Mouse (Mus musculus) forebrain, embryonic 12.5 days (tissue): Measurements from ENCODE around the gene Me3. TPM values are rescaled to one million over a fixed set of nuclear protein-coding genes. Genes with fewer than 3 reads are reported as not detected.

Experiments
- ATAC-seq: fragments of 200-750 bp; cut with Nextera tagmentation; 2 replicates; pipeline ENCODE4 v1.8.0; 2017; ENCODE audit warnings: moderate TSS enrichment; ENCODE audit not compliant: low FRiP score
- H3K27ac ChIP-seq: fragments of 300-500 bp; sonication (generic); 2 replicates; pipeline ENCODE4 v1.5.1; 2016; ENCODE audit warnings: mild to moderate bottlenecking
- H3K27me3 ChIP-seq: fragments of 300-500 bp; sonication (generic); 2 replicates; pipeline ENCODE4 v1.6.1; 2016; ENCODE audit warnings: mild to moderate bottlenecking
- H3K36me3 ChIP-seq: fragments of 300-500 bp; sonication (generic); replicated peaks from 2 replicates; pipeline ENCODE4 v1.6.1; 2016; ENCODE audit warnings: mild to moderate bottlenecking
- H3K4me1 ChIP-seq: fragments of 300-500 bp; sonication (generic); 2 replicates; pipeline ENCODE4 v1.6.1; 2016
- H3K4me2 ChIP-seq: fragments of 300-500 bp; sonication (generic); 2 replicates; pipeline ENCODE4 v1.6.1; 2016; ENCODE audit warnings: mild to moderate bottlenecking, moderate library complexity
- H3K4me3 ChIP-seq: fragments of 300-500 bp; sonication (generic); replicated peaks from 2 replicates; pipeline ENCODE4 v1.5.1; 2016; ENCODE audit warnings: mild to moderate bottlenecking
- H3K9ac ChIP-seq: fragments of 300-500 bp; sonication (generic); 2 replicates; pipeline ENCODE4 v1.6.1; 2016; ENCODE audit warnings: mild to moderate bottlenecking
- H3K9me3 ChIP-seq: fragments of 300-500 bp; sonication (generic); 2 replicates; pipeline ENCODE4 v1.6.1; 2016
- WGBS: fragments of 180-500 bp; shearing (Covaris S2); methylation state at CpG from one replicate; pipeline ENCODE4 v1.1.7; 2016; 5-methylcytosine and 5-hydroxymethylcytosine counted together
- polyA plus RNA-seq: library from polyadenylated mRNA; unstranded; fragments of >200 nt; fragmentation: Nextera tagmentation; extraction: Ambion mirVana; gene quantifications from 2 replicates; pipeline ENCODE4 v1.2.1, GENCODE M21; 2016

The Me3 gene
- 0.97 and 1.2 TPM in 2 replicates for polyA plus RNA-seq

- H3K9ac ChIP-seq, result peak within 1 kb of the TSS; percentile 66
Measured at GRCm38 (mm10) chr7:89632342-89633251, at the start of gene Me3. Gene Me3 (plus strand): TSS chr7:89632392.

GRCm38 (mm10) chr7:89590039-89590438, 42.2 kb upstream of the Me3 start:
- H3K27ac ChIP-seq, result no peak overlapping the region
- no peaks in the 10 kb centered on the region for H3K27me3 ChIP-seq
- no peaks in the 10 kb centered on the region; the same call in 1 of the 2 replicates for H3K4me1 ChIP-seq
- no peak overlapping the region for H3K4me3 ChIP-seq
- ATAC-seq, result no peak
- H3K4me2 ChIP-seq, result no peak overlapping the region
- WGBS, result 81% methylated on average over 5 of the region's 5 CpGs
- H3K36me3 ChIP-seq, result no peaks in the 10 kb centered on the region
- H3K9ac ChIP-seq, result no peak overlapping the region
- H3K9me3 ChIP-seq, result no peaks in the 10 kb centered on the region

More at GRCm38 (mm10) chr7:89632342-89633251, at the start of gene Me3:
- no peaks in the 10 kb centered on the region for H3K9me3 ChIP-seq
- WGBS, result 4% methylated on average over 49 of the region's 49 CpGs
- H3K4me2 ChIP-seq, result peak within 1 kb of the TSS; percentile 96
- H3K27ac ChIP-seq, result no peak within 1 kb of the TSS
- no peaks in the 10 kb centered on the region for H3K36me3 ChIP-seq
- ATAC-seq, result peak; percentile 77
- peaks cover 22% of the 10 kb centered on the region for H3K4me1 ChIP-seq
- 0 out of 2 replicates have a peak, but pooled peaks cover 20% of the 10 kb centered on the region for H3K27me3 ChIP-seq
- H3K4me3 ChIP-seq, result peak within 1 kb of the TSS; percentile 68

GRCm38 (mm10) chr7:89590542-89591251, 41.5 kb upstream of the Me3 start:
- H3K36me3 ChIP-seq, result no peaks in the 10 kb centered on the region
- 0 out of 2 replicates have a peak, but pooled peaks have one; percentile 9 for ATAC-seq
- H3K4me1 ChIP-seq, result no peaks in the 10 kb centered on the region; the same call in 1 of the 2 replicates
- H3K27me3 ChIP-seq, result no peaks in the 10 kb centered on the region
- no peak overlapping the region for H3K27ac ChIP-seq
- H3K9me3 ChIP-seq, result no peaks in the 10 kb centered on the region
- H3K4me2 ChIP-seq, result no peak overlapping the region
- WGBS, result 78% methylated on average over 3 of the region's 3 CpGs
- H3K4me3 ChIP-seq, result no peak overlapping the region
- H3K9ac ChIP-seq, result no peak overlapping the region

GRCm38 (mm10) chr7:89595813-89596212, 36.4 kb upstream of the Me3 start:
- no peaks in the 10 kb centered on the region; the same call in 1 of the 2 replicates for H3K4me1 ChIP-seq
- no peak overlapping the region for H3K27ac ChIP-seq
- no peak for ATAC-seq
- H3K4me3 ChIP-seq, result no peak overlapping the region
- H3K4me2 ChIP-seq, result no peak overlapping the region
- 93% methylated on average over 2 of the region's 2 CpGs for WGBS
- H3K36me3 ChIP-seq, result no peaks in the 10 kb centered on the region
- H3K27me3 ChIP-seq, result no peaks in the 10 kb centered on the region
- no peaks in the 10 kb centered on the region for H3K9me3 ChIP-seq
- H3K9ac ChIP-seq, result no peak overlapping the region

- Histone ChIP-seq H3K27ac (no peak overlapping the region), H3K4me3 (no peak overlapping the region), H3K27me3 (no peaks in the 10 kb centered on the region), H3K9ac (no peak overlapping the region), H3K4me2 (no peak overlapping the region), H3K4me1 (no peaks in the 10 kb centered on the region), H3K9me3 (no peaks in the 10 kb centered on the region), H3K36me3 (no peaks in the 10 kb centered on the region)
- 79% methylated on average over 8 of the region's 8 CpGs for WGBS
- no peak for ATAC-seq
Measured at GRCm38 (mm10) chr7:89605589-89606536, 26.3 kb upstream of the Me3 start.

GRCm38 (mm10) chr7:89607329-89607728, 24.9 kb upstream of the Me3 start:
- ATAC-seq, result no peak
- Histone ChIP-seq H3K4me3 (no peak overlapping the region), H3K4me1 (no peaks in the 10 kb centered on the region)

GRCm38 (mm10) chr7:89611236-89611635, 21.0 kb upstream of the Me3 start:
- no peaks in the 10 kb centered on the region for H3K36me3 ChIP-seq
- ATAC-seq, result no peak
- WGBS, result 92% methylated on average over 7 of the region's 7 CpGs
- H3K4me2 ChIP-seq, result no peak overlapping the region
- H3K27ac ChIP-seq, result no peak overlapping the region
- H3K9ac ChIP-seq, result no peak overlapping the region
- no peaks in the 10 kb centered on the region for H3K4me1 ChIP-seq
- no peak overlapping the region for H3K4me3 ChIP-seq
- no peaks in the 10 kb centered on the region for H3K9me3 ChIP-seq
- no peaks in the 10 kb centered on the region for H3K27me3 ChIP-seq

More at GRCm38 (mm10) chr7:89607329-89607728, 24.9 kb upstream of the Me3 start:
- H3K36me3 ChIP-seq, result no peaks in the 10 kb centered on the region
- 94% methylated on average over 6 of the region's 6 CpGs for WGBS
- no peak overlapping the region for H3K9ac ChIP-seq
- H3K9me3 ChIP-seq, result no peaks in the 10 kb centered on the region
- H3K4me2 ChIP-seq, result no peak overlapping the region
- H3K27ac ChIP-seq, result no peak overlapping the region
- H3K27me3 ChIP-seq, result no peaks in the 10 kb centered on the region

GRCm38 (mm10) chr7:89616235-89616634, 16.0 kb upstream of the Me3 start:
- H3K27me3 ChIP-seq, result no peaks in the 10 kb centered on the region
- H3K4me3 ChIP-seq, result no peak overlapping the region
- no peaks in the 10 kb centered on the region for H3K4me1 ChIP-seq
- H3K4me2 ChIP-seq, result no peak overlapping the region
- H3K9ac ChIP-seq, result no peak overlapping the region
- no peaks in the 10 kb centered on the region for H3K36me3 ChIP-seq
- H3K27ac ChIP-seq, result no peak overlapping the region
- WGBS, result 91% methylated on average over 6 of the region's 6 CpGs
- ATAC-seq, result no peak
- no peaks in the 10 kb centered on the region for H3K9me3 ChIP-seq

GRCm38 (mm10) chr7:89623331-89623730, 8.9 kb upstream of the Me3 start:
- Histone ChIP-seq H3K9me3 (no peaks in the 10 kb centered on the region), H3K27me3 (no peaks in the 10 kb centered on the region), H3K36me3 (no peaks in the 10 kb centered on the region), H3K4me2 (no peak overlapping the region), H3K4me3 (no peak overlapping the region), H3K4me1 (peaks cover 12% of the 10 kb centered on the region), H3K27ac (no peak overlapping the region), H3K9ac (no peak overlapping the region)
- WGBS, result 86% methylated on average over 4 of the region's 4 CpGs
- no peak for ATAC-seq

GRCm38 (mm10) chr7:89627393-89627792, 4.8 kb upstream of the Me3 start:
- peaks cover 20% of the 10 kb centered on the region for H3K4me1 ChIP-seq
- H3K9me3 ChIP-seq, result no peaks in the 10 kb centered on the region
- ATAC-seq, result no peak
- H3K4me2 ChIP-seq, result no peak overlapping the region
- H3K27me3 ChIP-seq, result 0 out of 2 replicates have a peak, but pooled peaks cover 17% of the 10 kb centered on the region
- H3K9ac ChIP-seq, result no peak overlapping the region
- H3K4me3 ChIP-seq, result no peak overlapping the region
- H3K27ac ChIP-seq, result 0 out of 2 replicates have a peak overlapping the region, but pooled peaks have one; percentile 50
- H3K36me3 ChIP-seq, result no peaks in the 10 kb centered on the region

GRCm38 (mm10) chr7:89628006-89628405, 4.2 kb upstream of the Me3 start:
- ATAC-seq, result no peak

More at GRCm38 (mm10) chr7:89628006-89628405, 4.2 kb upstream of the Me3 start:
- H3K9me3 ChIP-seq, result no peaks in the 10 kb centered on the region
- no peak overlapping the region for H3K9ac ChIP-seq
- no peaks in the 10 kb centered on the region for H3K36me3 ChIP-seq
- 3% methylated on average over 2 of the region's 2 CpGs for WGBS
- 0 out of 2 replicates have a peak, but pooled peaks cover 17% of the 10 kb centered on the region for H3K27me3 ChIP-seq
- peak overlapping the region; percentile 69 for H3K27ac ChIP-seq
- H3K4me1 ChIP-seq, result peaks cover 26% of the 10 kb centered on the region
- no peak overlapping the region for H3K4me2 ChIP-seq
- H3K4me3 ChIP-seq, result no peak overlapping the region
